Mouse (Mus musculus): ENCODE results near the gene Gp1ba.

The Gp1ba gene

DNA sequence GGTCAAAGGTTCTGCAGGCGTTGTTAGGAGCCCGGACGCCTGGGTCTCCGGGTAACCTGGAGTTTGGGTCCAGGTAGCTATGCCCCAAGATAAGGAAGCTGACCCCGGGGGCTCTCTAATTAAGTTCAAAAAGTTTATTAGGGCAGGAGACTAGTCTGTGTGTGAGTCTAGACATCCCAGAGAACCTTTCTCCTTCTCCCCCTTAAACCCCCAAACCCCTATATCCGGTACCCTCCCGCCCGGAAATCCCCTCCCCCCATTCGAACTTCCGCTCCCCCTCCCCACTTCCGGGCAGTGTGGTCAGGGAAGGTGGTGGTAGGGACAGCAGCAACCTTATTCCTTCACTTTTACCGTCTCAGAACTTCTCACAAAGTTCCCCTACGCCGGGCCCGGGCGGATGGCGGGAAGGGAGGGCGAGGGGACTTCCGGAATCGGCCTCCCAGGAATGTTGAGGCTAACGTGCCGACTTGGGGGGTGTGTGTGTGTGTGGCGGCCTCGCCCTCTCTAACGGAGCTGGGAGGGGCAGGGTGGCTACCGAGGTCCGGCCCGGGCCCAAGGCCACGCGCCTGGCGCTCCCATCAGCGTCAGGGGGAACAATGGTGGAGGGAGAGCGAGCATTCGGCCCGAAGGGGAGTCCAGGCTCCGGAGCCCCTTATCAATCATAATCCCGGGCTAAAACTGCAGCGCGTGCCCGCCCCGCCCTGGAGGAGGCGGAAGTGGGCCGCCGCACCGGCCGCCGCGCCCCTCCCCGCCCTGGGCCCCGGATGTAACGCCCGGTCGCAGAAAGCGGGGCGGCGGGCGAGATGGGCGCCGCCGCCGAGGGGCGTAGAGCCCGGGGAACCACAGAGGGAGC, 14.6 kb downstream of the Gp1ba start:
- peak; percentile 68 for DNase-seq

DNA sequence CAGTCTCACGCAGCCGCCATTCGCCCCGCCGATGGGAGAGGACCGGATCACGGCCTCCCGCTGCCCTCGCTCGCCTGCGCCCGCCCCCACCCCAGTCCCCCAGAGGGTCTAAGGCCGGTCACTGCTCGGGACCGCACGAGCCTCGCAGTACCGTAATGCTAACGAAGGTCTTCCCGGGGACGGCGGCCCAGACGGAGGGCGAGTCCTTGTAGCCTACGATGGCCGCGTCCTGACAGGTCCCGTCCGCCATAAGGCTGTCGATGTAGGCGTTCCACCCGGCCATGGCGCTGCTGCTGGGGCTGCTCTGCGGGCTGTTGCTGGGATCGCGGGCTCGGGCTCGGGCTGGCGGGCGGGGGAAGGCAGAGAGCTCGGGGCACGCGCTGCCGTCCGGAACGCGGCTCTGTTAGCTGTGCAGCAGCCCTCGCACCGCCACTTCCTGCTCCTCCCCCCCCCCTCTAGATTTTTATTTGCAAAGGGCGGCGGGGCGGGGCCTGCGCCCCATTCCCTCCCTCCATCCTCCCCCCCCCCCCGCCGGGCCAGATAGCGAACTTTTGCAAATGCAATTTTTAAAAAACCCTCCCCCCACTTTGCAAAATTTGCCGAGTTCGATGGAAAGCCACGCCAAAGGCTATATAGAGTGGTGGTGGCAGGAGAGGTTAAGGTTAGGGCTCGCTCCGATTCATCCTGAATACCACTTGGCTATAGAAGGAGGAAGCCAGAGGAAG, 15.4 kb downstream of the Gp1ba start, which contains the start of gene Pfn1:
TSS of gene Pfn1 (minus strand) at position 447 of the 725 bp plus-strand sequence.
- DNase-seq, result peak; percentile 82

DNA sequence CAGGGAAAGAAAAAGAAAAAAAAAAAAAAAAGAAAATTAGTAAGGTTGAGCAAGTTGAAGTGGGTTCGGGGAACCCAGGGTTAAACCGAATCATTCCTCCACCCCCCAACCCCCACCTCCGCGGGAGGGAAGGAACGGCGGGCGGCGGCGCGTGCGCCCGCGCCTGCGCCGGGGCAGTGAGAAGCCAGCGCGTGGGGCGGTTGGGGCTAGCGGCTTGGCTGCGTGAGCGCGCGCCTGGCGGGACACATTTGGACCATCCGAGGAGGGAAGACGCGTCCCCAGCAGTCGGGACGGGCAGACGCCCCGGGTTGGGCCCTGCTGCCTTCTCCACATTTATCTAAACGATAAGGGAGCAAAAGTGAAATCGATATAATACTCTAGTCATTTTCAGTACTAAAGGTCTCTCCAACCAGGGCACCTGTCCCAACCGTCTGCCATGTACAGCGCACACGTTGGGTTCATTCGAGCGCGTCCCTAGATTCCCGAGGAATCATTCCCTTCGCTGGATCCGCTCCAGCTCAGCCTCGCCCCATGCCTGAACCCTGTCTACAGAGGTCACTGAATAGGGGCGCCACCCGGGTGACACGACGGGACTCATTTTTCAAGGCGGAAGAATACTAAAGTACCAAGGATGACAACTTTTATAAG, 16.1 kb downstream of the Gp1ba start:
- peak; percentile 86 for DNase-seq

DNA sequence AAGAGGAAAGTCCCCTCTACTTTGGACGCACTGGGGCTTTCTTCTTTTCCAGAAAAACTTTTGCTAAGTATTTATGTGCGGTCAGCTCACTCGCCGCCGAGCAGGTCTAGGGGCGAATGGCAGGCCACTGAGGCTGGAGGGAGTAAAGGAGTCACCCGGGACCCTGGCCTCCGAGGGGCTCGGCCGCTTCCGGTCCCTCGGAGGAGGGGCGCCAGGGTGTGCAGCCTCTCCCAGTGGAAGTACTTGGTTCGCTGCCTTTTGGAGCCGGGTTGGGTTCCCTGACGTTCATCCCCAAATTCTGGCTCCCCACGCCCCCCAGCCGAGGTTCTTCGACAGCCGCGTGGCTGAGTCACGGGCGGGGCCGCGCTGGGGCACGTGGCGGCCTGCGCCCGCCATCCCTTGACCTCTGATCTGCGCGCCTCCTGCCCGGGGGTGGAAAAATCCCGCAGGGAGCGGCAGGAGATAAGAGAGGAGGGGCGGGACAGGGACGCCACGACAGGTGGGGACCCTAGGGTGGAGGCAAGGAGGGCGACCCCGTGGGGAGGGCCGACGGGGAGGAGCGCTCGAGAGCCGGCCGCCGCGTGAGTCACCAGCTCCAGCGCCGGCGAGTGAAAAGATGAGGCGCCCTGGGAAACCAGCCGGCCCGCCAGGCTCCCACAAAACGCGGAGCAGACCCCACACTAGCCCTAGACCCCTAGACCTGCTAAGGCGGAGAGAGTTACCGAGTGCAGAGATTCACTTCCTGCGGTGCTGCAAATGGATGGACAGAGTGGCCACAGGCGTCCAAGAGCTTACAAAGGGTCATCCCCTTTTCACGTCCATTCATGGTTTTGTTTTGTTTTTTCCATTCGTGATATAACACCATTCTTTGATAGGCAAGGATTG, 16.9 kb downstream of the Gp1ba start:
- peak; percentile 68 for DNase-seq

DNA sequence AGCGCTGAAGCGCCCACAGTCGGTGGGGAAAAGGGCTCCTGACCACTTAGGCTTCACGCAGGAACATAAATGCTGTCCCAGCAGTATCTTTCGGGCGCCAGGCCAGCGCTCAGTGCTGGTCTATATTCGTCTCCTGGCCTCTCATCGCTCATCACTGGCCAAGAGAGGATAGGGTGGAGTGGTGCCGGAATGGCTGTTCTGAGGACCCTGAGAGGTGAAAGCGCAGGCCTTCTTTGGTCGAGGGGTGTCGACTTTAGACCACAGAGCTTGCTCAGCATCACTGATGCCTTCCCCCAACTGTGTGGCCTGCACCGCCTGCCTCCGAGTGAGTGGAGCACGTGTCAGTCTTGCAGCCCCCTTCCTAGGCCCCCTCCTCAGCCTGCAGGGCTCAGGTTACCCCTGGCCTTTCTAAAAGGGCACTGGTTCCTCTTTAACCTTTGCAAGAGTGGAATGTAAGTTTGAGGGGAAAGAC, 17.6 kb downstream of the Gp1ba start:
- DNase-seq, result peak; percentile 68

DNA sequence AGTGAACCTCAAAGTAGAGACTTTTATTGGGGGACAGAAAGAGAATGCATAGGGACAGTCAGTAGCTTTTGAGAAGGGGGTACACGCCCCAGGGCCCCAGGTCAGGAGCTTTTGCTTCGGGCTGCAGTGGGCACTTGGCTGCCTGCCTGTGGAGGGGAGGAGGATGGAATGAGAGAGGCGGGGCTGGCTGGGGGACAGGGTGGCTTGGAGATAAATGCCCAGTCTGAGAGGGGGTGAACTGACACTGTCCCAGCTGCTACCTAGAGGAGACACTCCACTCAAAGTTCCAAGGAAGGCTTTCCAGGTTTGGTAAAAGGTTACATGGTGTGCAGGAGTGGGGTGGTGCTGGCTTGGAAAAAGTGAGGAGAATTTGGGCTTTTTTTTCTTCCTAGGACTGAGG, 18.0 kb downstream of the Gp1ba start, which contains the start of gene Eno3:
TSS of gene Eno3 (plus strand) at position 239 of the 400 bp plus-strand sequence.
- peak; percentile 58 for DNase-seq

DNA sequence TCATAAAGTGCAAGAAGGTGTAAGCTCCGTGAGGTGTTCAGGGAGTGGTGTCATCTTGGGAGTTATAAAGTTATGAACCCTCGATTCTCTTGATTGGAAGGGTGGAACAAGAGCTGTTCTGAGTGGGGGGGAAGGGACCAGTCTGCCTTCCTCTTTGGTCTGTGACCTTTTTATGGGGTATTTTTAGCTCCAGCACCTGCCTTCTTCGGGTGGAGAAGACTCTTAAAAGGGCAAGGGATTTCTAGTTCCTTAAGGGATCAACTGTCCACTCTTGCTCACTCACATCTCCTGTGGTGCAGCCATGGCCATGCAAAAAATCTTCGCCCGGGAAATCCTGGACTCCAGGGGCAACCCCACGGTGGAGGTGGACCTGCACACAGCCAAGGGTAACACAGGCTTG, 18.7 kb downstream of the Gp1ba start:
- no peak for DNase-seq

DNA sequence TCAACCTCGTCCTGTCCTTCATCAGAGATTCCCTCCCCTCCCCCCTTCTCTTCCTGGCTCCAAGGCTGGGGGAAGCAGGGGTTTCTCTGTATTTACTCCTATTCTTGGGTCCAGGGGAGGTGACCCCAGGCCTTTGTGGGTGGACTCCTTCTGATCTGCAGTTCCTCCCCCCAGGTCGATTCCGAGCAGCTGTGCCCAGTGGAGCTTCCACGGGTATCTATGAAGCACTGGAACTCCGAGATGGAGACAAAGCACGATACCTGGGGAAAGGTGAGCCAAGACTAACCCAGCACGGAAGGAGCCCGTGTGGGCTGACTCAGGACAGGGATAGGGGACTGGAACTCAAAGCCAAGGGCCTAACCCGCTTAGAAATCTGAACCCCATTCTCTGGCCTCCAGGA, 19.1 kb downstream of the Gp1ba start:
- peak; percentile 42 for DNase-seq

DNA sequence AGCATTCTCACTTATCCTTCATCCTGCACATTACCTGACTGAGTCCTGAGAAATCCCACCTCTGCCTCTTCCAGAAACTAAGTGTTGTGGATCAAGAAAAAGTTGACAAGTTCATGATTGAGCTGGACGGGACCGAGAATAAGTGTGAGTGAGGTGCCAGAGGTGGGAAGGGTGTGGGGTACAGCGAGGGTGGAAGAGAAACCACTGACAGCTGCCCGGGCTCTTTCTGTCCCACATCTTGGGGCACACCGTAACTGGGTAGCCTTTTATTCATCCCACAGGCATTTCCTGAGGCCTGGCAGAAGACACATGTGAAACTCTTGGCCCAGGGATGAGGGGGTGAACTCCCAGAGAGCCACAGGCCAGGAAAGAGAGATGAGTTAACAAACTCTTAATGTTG, 19.6 kb downstream of the Gp1ba start:
- DNase-seq, result peak; percentile 23

DNA sequence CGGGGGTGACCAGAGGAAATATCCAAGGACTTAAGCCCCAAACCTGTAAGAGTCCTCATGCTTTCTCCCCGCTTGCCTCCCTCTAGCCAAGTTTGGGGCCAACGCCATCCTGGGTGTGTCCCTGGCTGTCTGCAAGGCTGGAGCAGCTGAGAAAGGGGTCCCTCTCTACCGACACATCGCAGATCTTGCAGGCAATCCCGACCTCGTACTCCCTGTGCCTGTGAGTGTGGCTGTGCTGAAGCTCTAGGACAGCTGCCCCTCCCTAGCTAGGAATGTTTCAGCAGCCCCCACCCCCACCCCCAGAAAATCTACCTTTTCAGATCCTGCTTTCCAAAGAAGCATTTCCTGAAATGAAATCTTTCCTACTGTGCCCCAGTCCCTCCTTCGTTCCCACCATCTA, 20.0 kb downstream of the Gp1ba start:
- DNase-seq, result no peak

DNA sequence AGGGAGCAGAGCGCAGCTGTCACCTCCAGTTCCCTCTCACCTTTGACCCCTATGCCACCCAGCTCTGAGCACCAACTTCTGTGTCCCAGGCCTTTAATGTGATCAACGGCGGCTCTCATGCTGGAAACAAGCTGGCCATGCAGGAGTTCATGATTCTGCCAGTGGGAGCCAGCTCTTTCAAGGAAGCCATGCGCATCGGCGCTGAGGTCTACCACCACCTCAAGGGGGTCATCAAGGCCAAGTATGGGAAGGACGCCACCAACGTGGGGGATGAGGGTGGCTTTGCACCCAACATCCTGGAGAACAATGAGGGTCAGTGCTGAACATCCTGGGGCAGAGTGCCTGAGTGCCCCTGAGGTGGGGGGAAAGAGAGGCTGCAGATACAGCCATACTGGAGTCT, 21.6 kb downstream of the Gp1ba start:
- peak; percentile 35 for DNase-seq

DNA sequence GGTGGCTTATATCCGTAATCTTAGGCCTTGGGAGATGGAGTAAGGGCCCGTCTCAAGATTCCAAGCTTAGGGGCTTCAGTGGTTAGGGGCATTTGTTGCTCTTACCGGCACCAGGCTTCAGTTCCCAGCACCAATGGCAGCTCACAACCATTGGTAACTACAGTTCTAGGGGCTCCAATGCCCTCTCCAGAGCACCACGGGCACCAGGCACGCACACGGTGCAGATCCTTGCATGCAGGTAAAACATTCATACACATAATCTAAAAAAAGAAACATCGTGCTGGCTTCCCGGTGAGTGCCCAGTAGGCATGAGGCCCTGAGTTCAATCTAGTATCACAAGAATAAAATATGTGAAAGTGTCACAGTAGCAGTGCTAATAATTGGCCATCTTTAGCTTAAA, 24.2 kb downstream of the Gp1ba start:
- no peak for DNase-seq

DNA sequence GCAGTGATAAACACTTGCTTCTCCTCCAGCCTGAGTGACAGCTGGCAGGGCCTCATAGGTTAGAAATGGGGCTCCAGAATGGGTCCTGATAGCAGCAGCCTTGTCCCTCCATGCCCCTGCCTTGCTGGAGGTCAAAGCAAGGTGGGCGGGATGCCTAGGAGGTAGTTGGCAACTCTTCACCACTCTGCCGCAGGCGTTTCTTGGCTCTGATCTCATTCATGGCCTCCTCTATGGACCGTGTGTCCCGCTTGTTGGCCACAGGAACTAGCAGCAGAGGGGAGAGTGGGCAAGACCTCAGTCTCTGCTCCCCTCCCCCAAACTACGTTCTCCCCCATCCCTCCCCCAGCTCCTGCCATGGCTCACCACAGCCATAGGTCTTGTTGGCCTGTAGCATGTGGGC, 25.0 kb downstream of the Gp1ba start:
- no peak for DNase-seq

DNA sequence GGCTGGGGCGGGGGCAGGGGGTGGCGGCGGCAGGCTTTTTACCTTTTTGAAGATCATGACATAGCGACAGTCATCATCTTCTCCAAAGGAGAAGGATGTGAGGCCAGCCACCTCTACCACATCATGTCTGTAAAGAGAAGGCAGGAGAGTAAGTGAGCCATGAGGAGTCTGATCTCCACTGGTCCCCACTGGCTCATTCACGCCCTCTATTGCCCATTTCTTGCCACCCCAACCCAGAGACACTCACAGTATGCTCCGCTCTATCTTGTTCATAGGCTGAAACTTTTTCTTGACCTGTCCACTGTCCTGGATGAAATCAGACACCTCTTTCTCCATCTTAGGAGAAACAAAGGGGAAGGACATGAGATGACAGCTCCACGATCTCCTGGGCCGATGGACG, 25.8 kb downstream of the Gp1ba start:
- DNase-seq, result no peak

DNA sequence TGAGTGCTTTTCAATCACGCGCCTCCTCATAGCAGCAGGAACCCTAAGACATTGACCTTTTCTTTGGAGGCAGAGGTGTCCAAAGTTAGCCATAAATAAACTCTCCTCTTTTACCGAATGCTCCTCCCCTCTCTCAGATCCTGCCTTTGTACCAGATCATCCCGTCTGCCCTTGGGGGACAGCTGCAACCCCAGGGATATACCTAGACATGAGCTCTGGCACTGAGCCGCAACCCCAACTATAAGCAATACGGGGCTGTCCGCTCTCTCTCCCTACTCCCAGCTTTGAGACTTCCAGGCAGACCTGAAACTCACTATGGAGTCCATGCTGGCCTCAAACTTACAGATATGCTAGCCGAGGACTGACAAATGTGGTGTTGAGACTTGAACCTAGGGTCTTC, 27.8 kb downstream of the Gp1ba start:
- DNase-seq, result no peak

DNA sequence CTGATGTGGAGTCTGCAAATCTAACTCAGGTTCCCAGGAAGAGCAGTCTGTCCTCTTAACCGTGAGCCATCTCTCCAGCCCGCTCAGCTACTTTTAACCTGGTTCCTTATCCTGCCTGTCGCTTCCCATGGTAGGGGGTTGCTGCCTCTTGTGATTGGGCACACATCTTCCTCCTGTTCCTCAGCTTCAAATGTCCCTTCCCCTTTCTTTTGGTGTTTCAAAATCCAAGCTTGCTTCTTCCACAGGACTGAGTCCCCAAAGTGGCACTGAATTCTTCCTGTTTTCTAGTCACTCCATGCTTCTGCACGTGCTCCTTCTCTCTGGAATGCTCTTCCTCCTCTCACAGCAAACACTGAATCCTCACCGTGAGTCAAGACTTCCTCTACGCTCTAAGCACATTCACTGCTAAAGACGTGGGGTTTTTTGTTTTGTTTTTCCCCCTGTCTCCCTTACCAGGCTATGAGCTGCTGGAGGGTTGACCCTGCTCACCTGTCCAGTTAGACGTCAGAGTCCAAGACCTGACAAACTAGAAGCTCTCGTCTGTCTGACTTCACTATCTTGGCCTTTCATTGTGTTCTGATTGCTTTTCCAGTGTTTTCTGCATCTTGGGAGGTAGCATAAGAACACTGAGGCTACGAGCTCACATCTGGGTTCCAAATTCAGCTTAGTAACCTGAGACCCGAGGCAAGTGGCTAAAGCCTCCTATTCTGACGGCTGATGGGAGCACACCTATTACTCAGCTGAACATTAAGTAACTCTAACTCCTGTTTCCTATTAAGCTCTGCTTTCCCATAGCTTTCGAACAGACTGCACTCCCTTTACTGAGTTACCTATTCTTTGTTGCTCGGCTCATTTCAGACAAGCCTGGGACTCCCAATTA, 28.6 kb downstream of the Gp1ba start:
- no peak for DNase-seq

DNA sequence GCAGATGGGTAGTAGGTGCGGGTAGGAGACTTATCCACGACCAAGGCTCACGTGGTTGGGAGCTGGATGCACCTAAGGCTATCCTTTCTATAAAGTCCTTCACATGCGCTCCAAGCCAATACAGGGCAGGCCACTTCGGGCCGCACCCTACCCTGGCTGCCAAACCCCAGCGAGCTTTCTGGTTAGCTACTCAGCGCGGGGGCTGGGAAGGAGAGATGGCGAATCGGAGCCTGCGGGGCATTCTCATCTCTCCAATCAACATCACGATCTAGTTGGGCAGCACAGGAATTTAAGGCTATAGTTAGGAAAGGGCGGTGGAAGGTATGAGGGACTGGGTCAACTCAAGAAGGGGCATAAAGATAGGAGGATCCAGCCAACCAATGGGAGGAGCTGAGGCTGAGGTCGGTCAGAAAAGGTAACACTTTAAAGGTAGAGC, 29.4 kb downstream of the Gp1ba start:
- no peak for DNase-seq

DNA sequence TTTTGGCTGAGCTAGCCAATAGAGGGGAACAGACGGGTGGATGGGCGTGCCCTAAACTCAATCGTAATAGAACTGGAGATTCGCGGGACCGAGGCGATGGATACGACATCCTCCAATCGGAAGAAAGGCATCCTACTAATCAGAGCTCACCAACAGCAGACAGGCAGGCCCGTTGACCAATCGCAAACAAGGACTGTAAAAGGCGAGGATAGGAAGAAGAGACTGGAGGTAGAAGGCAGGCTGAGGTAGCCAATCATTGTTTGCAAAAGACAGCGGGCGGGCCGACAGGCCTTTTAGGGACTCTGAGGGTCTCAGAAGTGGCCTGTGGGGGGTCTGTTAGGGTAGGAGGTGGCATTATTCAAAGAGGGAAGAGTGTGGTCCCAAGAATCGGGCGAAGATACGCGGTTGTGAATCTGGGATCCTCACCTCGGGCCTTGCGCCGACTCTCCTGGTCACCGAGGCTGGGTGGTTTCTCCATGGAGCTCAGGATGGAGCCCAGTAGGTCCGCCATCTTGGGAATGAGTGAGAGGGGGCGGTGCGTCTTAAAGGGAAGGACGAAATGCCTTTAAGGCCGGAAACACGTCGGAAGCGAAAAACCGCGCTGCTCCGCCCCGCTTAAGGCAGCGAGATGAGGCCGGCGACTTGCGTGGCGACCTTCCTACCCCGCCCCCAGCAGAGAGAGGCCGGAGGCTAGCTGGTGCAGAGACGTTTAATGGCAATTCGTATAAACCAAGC, 30.0 kb downstream of the Gp1ba start, which contains the start of gene Spag7:
TSS of gene Spag7 (minus strand) at position 646 of the 735 bp plus-strand sequence.
- peak; percentile 99 for DNase-seq

DNA sequence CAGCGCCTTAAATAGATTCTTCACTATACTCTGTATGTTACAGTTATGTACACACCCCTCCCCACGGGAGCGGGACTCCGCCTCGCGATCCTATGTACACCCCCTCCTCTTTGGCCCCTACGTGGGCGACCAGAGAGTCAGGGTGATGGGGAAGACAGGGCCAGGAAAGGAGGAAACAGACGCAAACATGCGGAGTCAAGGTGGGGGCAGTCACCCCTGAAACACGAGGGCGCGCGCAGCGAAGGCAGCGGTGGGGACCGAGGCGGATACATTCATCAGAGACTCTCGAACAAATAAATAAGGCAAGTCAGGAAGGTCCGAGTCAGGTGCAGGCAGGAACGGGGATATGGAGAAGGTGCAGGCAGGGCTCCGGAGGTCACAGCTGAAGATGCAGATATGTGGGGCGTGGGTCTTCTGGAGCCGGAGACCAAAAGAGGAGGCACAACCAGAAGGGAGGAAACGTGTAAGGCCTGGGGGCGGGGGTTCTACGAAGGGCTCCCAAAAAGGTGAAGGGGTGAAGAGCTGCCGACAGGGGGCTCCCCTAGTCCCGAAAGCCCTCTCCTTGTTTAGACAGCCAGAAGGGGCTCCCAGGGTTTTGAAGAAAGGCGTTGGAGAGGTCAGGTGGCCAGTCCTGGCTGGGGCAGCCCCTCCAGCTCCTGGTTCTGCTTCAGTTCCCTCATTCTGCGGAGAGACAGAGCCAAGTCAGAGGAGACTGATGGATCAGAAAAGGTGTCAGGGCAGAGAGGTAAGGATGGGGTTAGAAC, 30.8 kb downstream of the Gp1ba start:
- DNase-seq, result peak; percentile 83

DNA sequence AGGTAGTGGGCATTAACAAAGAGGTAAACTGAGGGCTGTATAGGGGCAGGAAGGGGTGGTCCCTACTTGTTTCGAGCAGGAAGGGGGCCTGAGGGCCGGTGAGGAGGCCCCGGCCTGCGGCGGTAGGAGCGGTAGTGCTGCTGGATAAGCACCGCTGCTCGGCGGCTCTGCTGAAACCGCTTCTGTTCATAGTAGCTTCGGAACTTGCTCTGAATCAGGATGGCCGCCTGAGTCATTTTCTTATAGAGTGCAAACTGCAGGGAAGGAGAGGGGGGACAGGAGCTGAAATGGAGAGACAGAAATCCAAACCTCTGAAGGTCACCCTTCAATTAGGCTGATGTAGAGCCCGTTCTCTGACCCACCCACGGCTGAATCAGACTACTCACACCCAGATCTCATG, 31.6 kb downstream of the Gp1ba start:
- DNase-seq, result no peak
